Mouse (Mus musculus): ENCODE results near the gene Adcy3. TPM values are rescaled to one million over a fixed set of nuclear protein-coding genes. Genes with fewer than 3 reads are reported as not detected.
A peak's percentile ranks its signal among the peaks of the same experiment; 100 is the strongest.

Gene Adcy3
- total RNA-seq, 2 experiments from 2014 or later, result 56.6 to 57.9 TPM

- DNase-seq (ENCODE audit: low spot score in 2 of 2), result no peak
Measured at GRCm38 (mm10) chr12:4179671-4180233, 46.8 kb downstream of the Adcy3 start.

DNA sequence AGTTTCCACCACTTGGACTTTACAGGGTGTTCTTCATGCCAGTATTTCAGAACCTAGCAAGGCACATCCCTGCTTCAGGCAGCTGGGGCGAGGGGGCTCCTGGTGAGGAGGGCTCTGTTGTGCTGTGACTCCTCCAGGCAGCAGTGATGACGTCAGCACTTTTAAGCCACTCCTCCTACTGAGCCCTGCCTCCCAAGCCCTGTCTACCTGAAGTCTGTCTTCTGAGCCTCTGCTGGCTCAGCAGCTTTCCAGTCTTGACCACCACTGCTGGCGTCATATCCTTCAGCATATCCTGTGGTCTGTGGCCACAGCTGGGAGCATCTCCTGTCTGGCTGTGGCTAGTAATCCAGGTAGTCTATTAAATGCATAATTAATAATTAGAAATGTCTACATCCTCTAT, 47.6 kb downstream of the Adcy3 start:
- DNase-seq (ENCODE audit: low spot score in 2 of 2), result no peak

GRCm38 (mm10) chr12:4184648-4185047, 51.7 kb downstream of the Adcy3 start:
- no peak for DNase-seq (ENCODE audit: low spot score in 2 of 2)

GRCm38 (mm10) chr12:4188171-4189059, 55.5 kb downstream of the Adcy3 start:
- peak; percentile 39 to 63 for DNase-seq (ENCODE audit: low spot score in 2 of 2)

- DNase-seq (ENCODE audit: low spot score in 2 of 2), result no peak
Measured at GRCm38 (mm10) chr12:4189060-4189447, 56.2 kb downstream of the Adcy3 start.

DNA sequence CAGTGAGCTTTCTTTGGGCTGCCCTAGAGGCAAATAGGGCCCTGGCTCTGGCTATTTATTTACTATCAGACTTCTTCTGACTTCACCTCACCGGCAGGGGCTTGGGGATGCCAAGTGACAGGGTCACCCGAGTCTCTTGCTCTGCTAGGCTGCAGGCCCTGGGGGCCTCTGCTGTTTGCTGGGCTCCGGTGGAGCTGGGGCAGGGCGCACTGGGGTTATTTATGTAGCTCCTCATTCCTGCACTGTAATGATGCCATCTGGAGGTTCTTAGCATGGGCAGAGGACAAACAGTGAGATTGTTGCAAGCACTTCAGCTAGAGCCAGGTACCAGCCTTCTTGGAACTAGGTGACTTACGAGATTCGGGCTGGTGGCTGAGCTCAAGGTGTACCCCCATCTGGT, 59.6 kb downstream of the Adcy3 start:
- DNase-seq (ENCODE audit: low spot score in 2 of 2), result no peak

- no peak for DNase-seq (ENCODE audit: low spot score in 2 of 2)
Measured at GRCm38 (mm10) chr12:4193025-4193740, 60.3 kb downstream of the Adcy3 start.

DNA sequence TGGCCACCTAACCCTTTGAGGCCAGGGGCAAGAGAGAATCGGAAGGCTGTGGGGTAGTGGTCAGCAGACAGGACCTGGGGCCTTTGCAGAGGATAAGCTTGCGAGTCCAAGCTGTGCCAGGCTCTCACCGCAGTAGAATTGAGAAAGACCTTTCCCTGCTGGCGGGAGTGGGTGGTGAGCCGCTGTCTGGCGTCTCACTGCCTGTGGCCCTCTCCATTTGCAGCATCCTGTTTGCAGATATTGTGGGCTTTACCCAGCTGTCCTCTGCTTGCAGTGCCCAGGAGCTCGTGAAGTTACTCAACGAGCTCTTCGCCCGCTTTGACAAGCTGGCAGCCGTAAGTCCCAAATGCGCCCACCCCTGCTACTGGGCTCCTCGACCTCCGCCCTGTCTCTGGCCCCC, 61.7 kb downstream of the Adcy3 start:
- DNase-seq (ENCODE audit: low spot score in 2 of 2), result no peak

GRCm38 (mm10) chr12:4198702-4199101, 65.8 kb downstream of the Adcy3 start:
- DNase-seq (ENCODE audit: low spot score in 2 of 2), result peak; percentile 21 to 24

DNA sequence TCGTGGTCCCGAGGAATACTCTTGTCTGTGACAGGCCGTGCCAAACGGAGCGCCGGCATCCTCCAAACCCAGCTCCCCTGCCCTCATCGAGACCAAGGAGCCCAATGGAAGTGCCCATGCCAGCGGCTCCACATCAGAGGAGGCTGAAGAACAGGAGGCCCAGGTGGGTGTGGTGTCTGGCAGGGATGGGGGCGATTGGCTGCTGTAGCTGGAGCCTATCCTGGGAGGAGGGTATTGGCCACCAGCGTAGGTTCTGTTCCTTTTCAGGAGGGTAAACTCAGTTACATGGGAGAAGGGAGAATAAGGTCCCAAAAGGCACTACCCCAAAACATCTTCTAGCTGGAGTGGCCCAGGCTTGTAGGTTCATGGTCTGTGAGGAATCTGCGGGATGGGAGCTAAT, 66.4 kb downstream of the Adcy3 start:
- DNase-seq (ENCODE audit: low spot score in 2 of 2), result peak in 1 of 2 experiments; percentile 25

- peak in 1 of 2 experiments; percentile 28 for DNase-seq (ENCODE audit: low spot score in 2 of 2)
Measured at GRCm38 (mm10) chr12:4201454-4202200, 68.7 kb downstream of the Adcy3 start.

- DNase-seq (ENCODE audit: low spot score in 2 of 2), result peak in 1 of 2 experiments; percentile 14
Measured at GRCm38 (mm10) chr12:4202206-4202605, 69.3 kb downstream of the Adcy3 start.

- no peak for DNase-seq (ENCODE audit: low spot score in 2 of 2)
Measured at GRCm38 (mm10) chr12:4206106-4206505, 73.2 kb downstream of the Adcy3 start.

GRCm38 (mm10) chr12:4208405-4209133, 75.7 kb downstream of the Adcy3 start:
- DNase-seq (ENCODE audit: low spot score in 2 of 2), result peak; percentile 47 to 53

GRCm38 (mm10) chr12:4209196-4209595, 76.3 kb downstream of the Adcy3 start:
- DNase-seq (ENCODE audit: low spot score in 2 of 2), result no peak

- DNase-seq (ENCODE audit: low spot score in 2 of 2), result no peak
Measured at GRCm38 (mm10) chr12:4211174-4211573, 78.3 kb downstream of the Adcy3 start.

DNA sequence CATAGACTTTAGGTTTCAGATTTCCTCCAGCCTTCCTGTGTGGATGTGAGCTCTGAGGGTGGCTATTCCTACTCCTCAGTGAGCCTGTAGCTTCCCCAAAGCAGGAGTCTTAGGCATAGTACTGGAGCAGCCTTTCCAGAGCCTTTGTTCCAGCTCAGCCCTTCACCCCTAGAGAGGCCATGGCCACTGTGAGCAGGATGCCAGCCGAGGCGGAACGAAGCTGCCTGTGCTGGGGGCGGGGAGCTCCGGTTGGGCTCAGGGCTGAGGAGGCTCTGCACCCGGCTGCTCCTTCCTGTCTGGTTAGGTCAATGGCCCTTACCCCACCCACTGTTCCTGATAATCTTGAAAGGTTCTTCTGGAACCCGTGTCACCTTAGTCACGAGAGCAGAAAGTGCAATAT, 80.0 kb downstream of the Adcy3 start:
- DNase-seq (ENCODE audit: low spot score in 2 of 2), result peak in 1 of 2 experiments; percentile 52

DNA sequence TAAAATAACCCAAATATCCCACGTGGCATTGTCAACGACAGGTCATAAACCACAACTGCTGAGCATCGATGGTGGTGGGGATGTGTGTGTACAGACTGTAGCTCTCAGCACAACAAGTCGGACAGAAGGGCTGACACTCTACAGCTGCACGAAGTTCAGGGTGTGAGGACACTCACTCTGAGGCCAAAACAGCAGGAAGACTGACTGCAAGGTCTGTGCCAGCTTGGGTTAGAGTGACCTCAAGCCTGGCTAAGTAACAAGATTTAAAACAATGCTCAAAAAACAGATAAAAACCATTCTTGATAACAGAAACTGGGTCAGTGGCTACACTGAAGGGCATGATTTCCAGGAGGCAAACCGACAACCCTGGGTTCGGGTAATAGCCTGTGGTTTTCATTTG, 97.3 kb downstream of the Adcy3 start:
- DNase-seq (ENCODE audit: low spot score in 2 of 2), result no peak

- no peak for DNase-seq (ENCODE audit: low spot score in 2 of 2)
Measured at GRCm38 (mm10) chr12:4232777-4233176, 99.9 kb downstream of the Adcy3 start.
